Mouse (Mus musculus): Measurements from ENCODE around the gene Ceacam19.

Ceacam19 gene

GRCm38 (mm10) chr7:19914558-19914957 lies 26.8 kb upstream of the Ceacam19 start:
- no peak for DNase-seq (ENCODE audit: low read depth, low spot score)
- H3K36me3 ChIP-seq (ENCODE audit: control insufficient read depth, insufficient read depth, low read length, poor library complexity, severe bottlenecking), result no peaks in the 10 kb centered on the region
- H3K27me3 ChIP-seq (ENCODE audit: control insufficient read depth, insufficient read depth, low read length, poor library complexity, severe bottlenecking), result no peaks in the 10 kb centered on the region

DNA sequence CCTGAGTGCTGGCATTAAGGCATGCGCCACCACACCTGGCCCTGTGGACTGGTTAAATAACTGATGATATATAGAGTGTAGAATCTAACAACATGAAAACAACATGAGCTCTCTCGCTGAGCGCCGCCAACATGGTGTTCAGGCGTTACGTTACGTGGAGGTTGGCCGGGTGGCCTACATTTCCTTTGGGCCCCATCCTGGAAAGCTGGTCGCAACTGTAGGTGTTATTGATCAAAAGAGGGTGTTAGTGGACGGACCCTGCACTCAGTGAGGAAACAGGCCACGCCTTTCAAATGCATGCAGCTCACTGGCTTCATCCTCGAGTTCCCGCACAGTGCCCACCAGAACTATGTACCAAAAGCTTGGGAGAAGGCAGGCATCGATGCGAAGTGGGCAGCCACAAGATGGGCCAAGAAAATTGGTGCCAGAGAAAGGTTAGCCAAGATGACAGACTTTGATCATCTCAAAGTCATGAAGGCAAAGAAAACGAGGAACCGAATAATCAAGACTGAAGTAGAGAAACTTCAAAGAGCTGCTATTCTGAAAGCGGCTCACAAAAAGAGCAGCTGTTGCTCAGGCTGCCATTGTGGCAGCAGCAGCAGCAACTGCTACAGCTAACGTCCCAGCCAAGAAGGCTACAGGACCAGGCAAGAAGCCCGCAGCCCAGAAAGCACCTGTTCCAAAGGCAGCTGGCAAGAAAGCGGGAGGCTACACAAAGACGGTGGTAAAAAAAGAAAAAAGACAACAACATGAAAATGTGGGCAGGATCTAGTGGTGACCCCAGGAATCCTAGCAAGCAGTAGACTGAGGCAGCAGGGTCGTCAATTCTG lies 24.1 kb upstream of the Ceacam19 start:
- Histone ChIP-seq H3K27me3 (ENCODE audit: control insufficient read depth, insufficient read depth, low read length, poor library complexity, severe bottlenecking) (no peaks in the 10 kb centered on the region), H3K36me3 (ENCODE audit: control insufficient read depth, insufficient read depth, low read length, poor library complexity, severe bottlenecking) (no peaks in the 10 kb centered on the region)
- no peak for DNase-seq (ENCODE audit: low read depth, low spot score)

GRCm38 (mm10) chr7:19911292-19911658 lies 23.5 kb upstream of the Ceacam19 start:
- Histone ChIP-seq H3K27me3 (ENCODE audit: control insufficient read depth, insufficient read depth, low read length, poor library complexity, severe bottlenecking) (no peaks in the 10 kb centered on the region), H3K36me3 (ENCODE audit: control insufficient read depth, insufficient read depth, low read length, poor library complexity, severe bottlenecking) (no peaks in the 10 kb centered on the region)
- no peak for DNase-seq (ENCODE audit: low read depth, low spot score)

DNA sequence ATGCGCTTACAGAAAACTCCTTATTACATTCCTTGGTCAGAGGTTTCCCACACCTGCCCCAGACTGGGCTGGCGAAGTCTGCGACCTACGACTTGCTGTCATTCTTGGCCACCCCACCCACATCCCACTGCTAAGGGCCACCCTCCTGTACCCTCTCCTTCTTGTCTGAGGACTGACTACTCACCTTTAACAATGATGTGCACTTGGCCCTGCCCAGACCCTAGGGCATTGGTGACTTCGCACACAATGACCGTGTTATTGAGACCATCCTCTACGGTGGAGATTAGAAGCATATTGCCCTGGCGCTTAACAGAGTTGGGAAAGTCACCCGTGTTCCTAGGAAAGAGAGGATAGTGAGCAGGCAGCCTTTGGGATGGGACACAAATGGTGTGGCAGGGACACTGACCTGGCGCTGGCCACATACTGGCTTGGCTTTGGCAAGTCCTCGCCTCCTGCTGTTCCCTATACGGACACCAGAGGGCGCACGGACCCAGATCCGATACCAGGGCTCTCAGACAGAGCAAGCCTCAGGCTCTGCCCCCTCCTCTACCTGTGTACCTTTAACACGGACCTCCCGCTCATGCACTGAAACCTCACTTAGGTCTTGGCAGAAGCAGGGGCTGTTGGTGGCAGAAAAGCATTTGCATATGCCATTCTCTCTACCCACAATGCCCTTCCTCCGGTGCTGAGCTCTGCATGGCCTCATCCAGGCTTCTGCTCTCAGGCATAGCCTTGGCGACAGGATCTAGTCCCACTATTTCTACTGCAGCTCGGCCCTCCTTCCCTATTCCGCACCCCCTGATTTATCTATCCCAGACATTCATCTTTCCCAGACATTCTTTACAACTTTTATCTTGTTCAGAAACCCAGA lies 22.9 kb upstream of the Ceacam19 start:
- peak; percentile 86 for DNase-seq (ENCODE audit: low read depth, low spot score)
- no peaks in the 10 kb centered on the region for H3K27me3 ChIP-seq (ENCODE audit: control insufficient read depth, insufficient read depth, low read length, poor library complexity, severe bottlenecking)

GRCm38 (mm10) chr7:19889881-19890280 lies 2.1 kb upstream of the Ceacam19 start:
- H3K36me3 ChIP-seq (ENCODE audit: control insufficient read depth, insufficient read depth, low read length, poor library complexity, severe bottlenecking), result no peaks in the 10 kb centered on the region
- peak; percentile 83 for DNase-seq (ENCODE audit: low read depth, low spot score)

More for the DNA sequence above, 22.9 kb upstream of the Ceacam19 start:
- H3K36me3 ChIP-seq (ENCODE audit: control insufficient read depth, insufficient read depth, low read length, poor library complexity, severe bottlenecking), result no peaks in the 10 kb centered on the region

GRCm38 (mm10) chr7:19880754-19881153 lies 7.0 kb downstream of the Ceacam19 start:
- Histone ChIP-seq H3K27me3 (ENCODE audit: control insufficient read depth, insufficient read depth, low read length, poor library complexity, severe bottlenecking) (no peaks in the 10 kb centered on the region), H3K36me3 (ENCODE audit: control insufficient read depth, insufficient read depth, low read length, poor library complexity, severe bottlenecking) (no peaks in the 10 kb centered on the region)
- DNase-seq (ENCODE audit: low read depth, low spot score), result peak; percentile 29

More at GRCm38 (mm10) chr7:19889881-19890280, 2.1 kb upstream of the Ceacam19 start:
- H3K27me3 ChIP-seq (ENCODE audit: control insufficient read depth, insufficient read depth, low read length, poor library complexity, severe bottlenecking), result no peaks in the 10 kb centered on the region

- no peaks in the 10 kb centered on the region for H3K27me3 ChIP-seq (ENCODE audit: control insufficient read depth, insufficient read depth, low read length, poor library complexity, severe bottlenecking)
- peak; percentile 89 for DNase-seq (ENCODE audit: low read depth, low spot score)
These were observed 10.9 kb downstream of the Ceacam19 start for GRCm38 (mm10) chr7:19876781-19877425.

DNA sequence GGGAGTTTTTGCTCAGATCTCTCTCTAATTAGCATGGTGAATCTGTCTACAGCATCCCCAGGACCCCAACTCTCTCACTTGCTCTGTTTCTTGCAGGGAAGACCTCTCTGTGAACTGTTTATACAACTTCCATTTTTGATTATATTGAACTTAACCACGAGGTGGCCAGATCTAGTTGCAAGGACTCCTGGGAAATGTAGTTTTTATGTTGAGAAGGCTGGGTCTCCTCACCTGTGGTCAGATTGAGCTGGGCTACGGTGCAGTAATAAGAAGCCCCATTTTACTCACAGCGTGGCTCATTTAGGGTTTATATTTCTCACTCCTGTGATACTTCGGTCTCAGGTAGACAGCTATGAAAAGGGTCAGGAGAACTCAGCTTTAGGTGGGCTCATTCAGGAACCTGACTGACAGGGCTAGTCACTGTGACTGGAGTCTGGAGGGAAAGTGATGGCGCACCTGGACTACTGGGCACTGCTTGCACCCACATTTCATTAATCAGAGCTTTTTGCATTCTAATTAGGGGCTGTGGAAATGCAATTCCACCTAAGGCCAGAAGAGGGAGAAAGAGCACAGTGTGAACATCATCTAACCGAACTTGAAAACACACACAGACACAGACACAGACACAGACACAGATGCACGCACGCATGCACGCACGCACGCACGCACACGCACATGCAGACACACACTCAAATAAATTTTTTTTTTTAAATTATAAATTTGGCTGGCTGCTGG lies 11.7 kb downstream of the Ceacam19 start:
- peak; percentile 83 for DNase-seq (ENCODE audit: low read depth, low spot score)
- no peaks in the 10 kb centered on the region for H3K27me3 ChIP-seq (ENCODE audit: control insufficient read depth, insufficient read depth, low read length, poor library complexity, severe bottlenecking)
- no peaks in the 10 kb centered on the region for H3K36me3 ChIP-seq (ENCODE audit: control insufficient read depth, insufficient read depth, low read length, poor library complexity, severe bottlenecking)

More at GRCm38 (mm10) chr7:19876781-19877425, 10.9 kb downstream of the Ceacam19 start:
- H3K36me3 ChIP-seq (ENCODE audit: control insufficient read depth, insufficient read depth, low read length, poor library complexity, severe bottlenecking), result no peaks in the 10 kb centered on the region

GRCm38 (mm10) chr7:19871943-19872601 lies 15.7 kb downstream of the Ceacam19 start:
- H3K36me3 ChIP-seq (ENCODE audit: control insufficient read depth, insufficient read depth, low read length, poor library complexity, severe bottlenecking), result no peaks in the 10 kb centered on the region
- no peaks in the 10 kb centered on the region for H3K27me3 ChIP-seq (ENCODE audit: control insufficient read depth, insufficient read depth, low read length, poor library complexity, severe bottlenecking)
- DNase-seq (ENCODE audit: low read depth, low spot score), result peak; percentile 81

GRCm38 (mm10) chr7:19871137-19871621 lies 16.6 kb downstream of the Ceacam19 start:
- peak; percentile 83 for DNase-seq (ENCODE audit: low read depth, low spot score)
- Histone ChIP-seq H3K36me3 (ENCODE audit: control insufficient read depth, insufficient read depth, low read length, poor library complexity, severe bottlenecking) (no peaks in the 10 kb centered on the region), H3K27me3 (ENCODE audit: control insufficient read depth, insufficient read depth, low read length, poor library complexity, severe bottlenecking) (no peaks in the 10 kb centered on the region)

DNA sequence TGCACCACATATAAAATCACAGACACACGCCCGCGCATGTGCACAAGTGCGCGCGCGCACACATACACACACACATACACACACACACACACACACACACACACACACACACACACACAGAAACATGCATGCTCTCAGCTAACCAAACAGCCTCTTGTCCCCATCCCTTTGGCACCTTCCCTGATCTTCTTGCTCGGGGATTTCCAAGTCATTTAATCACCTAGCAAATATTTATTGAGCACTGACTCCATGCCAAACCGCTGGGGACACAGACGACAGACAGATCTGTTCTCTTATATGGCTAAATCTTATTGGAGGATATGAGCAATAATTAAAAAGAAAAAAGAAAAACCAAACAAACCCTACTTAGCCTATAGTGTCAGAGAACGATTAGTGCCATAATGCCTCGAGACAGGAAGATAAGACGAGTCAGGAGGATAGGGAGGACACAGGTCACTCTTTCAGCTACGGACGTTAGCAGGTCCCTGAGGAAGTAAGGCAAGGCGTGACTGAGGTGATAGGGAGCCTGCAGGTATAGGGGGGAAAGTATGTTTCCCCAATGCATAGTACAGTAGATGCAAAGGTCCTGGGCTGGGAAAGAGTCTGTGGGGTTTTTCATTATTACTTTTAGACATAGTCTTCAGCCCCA lies 19.9 kb downstream of the Ceacam19 start:
- Histone ChIP-seq H3K27me3 (ENCODE audit: control insufficient read depth, insufficient read depth, low read length, poor library complexity, severe bottlenecking) (no peaks in the 10 kb centered on the region), H3K36me3 (ENCODE audit: control insufficient read depth, insufficient read depth, low read length, poor library complexity, severe bottlenecking) (no peaks in the 10 kb centered on the region)
- no peak for DNase-seq (ENCODE audit: low read depth, low spot score)

GRCm38 (mm10) chr7:19866490-19866889 lies 21.3 kb downstream of the Ceacam19 start:
- Histone ChIP-seq H3K27me3 (ENCODE audit: control insufficient read depth, insufficient read depth, low read length, poor library complexity, severe bottlenecking) (no peaks in the 10 kb centered on the region), H3K36me3 (ENCODE audit: control insufficient read depth, insufficient read depth, low read length, poor library complexity, severe bottlenecking) (no peaks in the 10 kb centered on the region)
- no peak for DNase-seq (ENCODE audit: low read depth, low spot score)

DNA sequence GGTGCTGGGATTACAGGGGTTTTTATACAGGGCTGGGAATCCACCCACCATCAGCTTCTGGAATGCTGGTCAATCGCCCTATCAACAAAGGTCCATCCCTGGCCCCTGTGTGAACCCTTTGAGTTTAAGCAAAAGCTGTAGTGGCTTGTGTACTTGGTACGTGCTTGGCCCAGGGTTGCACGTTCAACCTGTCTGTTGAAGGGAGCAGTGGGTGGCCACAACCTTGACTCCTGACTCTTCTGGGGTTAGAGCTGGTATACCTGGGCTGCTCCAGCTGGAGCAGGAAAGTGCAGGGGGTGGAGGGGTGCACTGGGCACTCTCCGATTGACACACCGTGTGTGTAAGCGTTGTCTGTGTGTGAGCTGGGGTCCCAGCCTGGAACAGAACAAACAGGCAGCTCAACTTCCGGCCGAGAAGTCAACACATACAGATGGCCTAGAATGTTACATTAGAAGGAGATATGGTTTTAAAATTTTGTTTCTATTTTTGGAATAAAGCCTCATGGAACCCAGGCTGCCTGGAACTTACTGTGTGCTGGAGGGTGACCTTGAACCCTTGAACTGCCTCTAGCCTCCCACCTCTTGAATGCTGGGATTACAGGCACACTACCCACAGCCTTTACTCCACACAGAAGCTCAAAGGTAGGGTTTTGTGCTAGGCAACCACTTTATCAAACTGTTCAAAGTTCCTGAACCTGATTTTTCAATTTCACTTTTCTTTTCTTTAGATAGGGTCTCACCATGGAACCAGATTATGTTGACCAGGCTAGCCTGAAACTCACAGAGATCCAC lies 22.3 kb downstream of the Ceacam19 start:
- DNase-seq (ENCODE audit: low read depth, low spot score), result no peak
- H3K27me3 ChIP-seq (ENCODE audit: control insufficient read depth, insufficient read depth, low read length, poor library complexity, severe bottlenecking), result no peaks in the 10 kb centered on the region
- H3K36me3 ChIP-seq (ENCODE audit: control insufficient read depth, insufficient read depth, low read length, poor library complexity, severe bottlenecking), result no peaks in the 10 kb centered on the region
